Mouse (Mus musculus): ENCODE data around the gene Hspa13. TPM values are rescaled to one million over a fixed set of nuclear protein-coding genes. Genes with fewer than 3 reads are reported as not detected.

Hspa13 gene
- polyA plus RNA-seq, 1 experiment from 2014 or later: 20.4 TPM

Small RNAs within 50 kb of the gene (microRNA-seq; reads per million reads assigned to microRNA genes)
- not detected for gene Gm22923

Other genes with a start within 250 kb of the Hspa13 start
- gene Lipi, start 181.0 kb downstream of the Hspa13 start, polyA plus RNA-seq (2015; fragmentation: Nextera tagmentation; extraction: Ambion mirVana): not detected in 2 replicates
- 0.20 and 0.51 TPM in 2 replicates for gene Rbm11, start 174.3 kb downstream of the Hspa13 start, polyA plus RNA-seq (2015; fragmentation: Nextera tagmentation; extraction: Ambion mirVana)